Mouse (Mus musculus) olfactory bulb, adult 2 months (tissue): Measurements from ENCODE around the gene Sem1. TPM values are rescaled to one million over a fixed set of nuclear protein-coding genes. Genes with fewer than 3 reads are reported as not detected.
"Not testable (repeated sequence)": the region's sequence is repeated elsewhere in the genome, so short reads cannot be mapped to it uniquely, and the experiment has no call there.

Experiments used
- H3K27ac ChIP-seq: fragments of 200-500 bp; 2 replicates; pipeline ENCODE4 v1.5.1; 2012; ENCODE audit warnings: low read depth, low read length; ENCODE audit not compliant: insufficient read depth
- H3K4me1 ChIP-seq: fragments of 200-500 bp; 2 replicates; pipeline ENCODE4 v1.6.1; 2012; ENCODE audit warnings: low read length; ENCODE audit not compliant: control insufficient read depth, insufficient read depth
- H3K4me3 ChIP-seq: fragments of 200-500 bp; 2 replicates; pipeline ENCODE4 v1.5.1; 2012; ENCODE audit warnings: mild to moderate bottlenecking, low read depth, low read length, moderate library complexity; ENCODE audit not compliant: insufficient read depth
- CTCF ChIP-seq: fragments of 200-500 bp; IDR thresholded peaks from 2 replicates; pipeline ENCODE4 v1.5.1; 2012; ENCODE audit warnings: low read depth, mild to moderate bottlenecking, low read length, moderate library complexity; ENCODE audit not compliant: insufficient read depth
- POLR2A ChIP-seq: fragments of 200-500 bp; IDR thresholded peaks from 2 replicates; pipeline ENCODE4 v1.6.1; 2012; ENCODE audit warnings: mild to moderate bottlenecking, low read depth, low read length, moderate library complexity; ENCODE audit not compliant: insufficient read depth
- WGBS: fragments of 180-500 bp; shearing (Covaris S2); methylation state at CpG from one replicate; pipeline ENCODE4 v1.1.7; 2018; 5-methylcytosine and 5-hydroxymethylcytosine counted together
- polyA plus RNA-seq: library from polyadenylated mRNA; stranded (reverse); fragments of >200 nt; gene quantifications from 2 replicates; pipeline ENCODE4 v1.2.4, GENCODE M21; 2012; ENCODE audit warnings: low replicate concordance; ENCODE audit not compliant: missing spikeins, insufficient read depth, insufficient read length

Gene Sem1
- polyA plus RNA-seq, 1 experiment: 350 TPM

DNA sequence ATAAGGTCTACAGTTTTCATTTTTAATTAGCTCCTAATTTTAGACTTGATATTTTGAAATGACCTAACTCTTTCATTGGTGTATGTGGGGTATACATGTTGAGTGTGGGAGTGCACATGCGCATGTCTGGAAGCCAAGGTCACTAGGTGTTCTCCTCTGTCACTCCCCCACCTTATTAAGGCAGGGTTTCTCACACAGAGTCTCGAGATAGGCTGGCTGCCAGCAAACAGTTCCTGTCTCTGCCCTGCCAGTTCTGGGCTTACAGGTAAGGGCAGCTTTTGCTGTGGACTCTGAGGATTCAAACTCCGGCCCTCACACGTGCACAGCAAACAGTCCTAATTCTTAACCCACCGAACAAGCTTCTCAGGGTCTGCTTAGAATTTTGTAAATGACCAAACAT, 14.8 kb downstream of the Sem1 start:
- Histone ChIP-seq H3K27ac (no peak overlapping the region), H3K4me3 (no peak overlapping the region), H3K4me1 (peaks cover 8% of the 10 kb centered on the region)
- TF ChIP-seq CTCF: no peak
- no peak for TF ChIP-seq POLR2A
- 86% methylated on average over 5 of the region's 5 CpGs for WGBS

DNA sequence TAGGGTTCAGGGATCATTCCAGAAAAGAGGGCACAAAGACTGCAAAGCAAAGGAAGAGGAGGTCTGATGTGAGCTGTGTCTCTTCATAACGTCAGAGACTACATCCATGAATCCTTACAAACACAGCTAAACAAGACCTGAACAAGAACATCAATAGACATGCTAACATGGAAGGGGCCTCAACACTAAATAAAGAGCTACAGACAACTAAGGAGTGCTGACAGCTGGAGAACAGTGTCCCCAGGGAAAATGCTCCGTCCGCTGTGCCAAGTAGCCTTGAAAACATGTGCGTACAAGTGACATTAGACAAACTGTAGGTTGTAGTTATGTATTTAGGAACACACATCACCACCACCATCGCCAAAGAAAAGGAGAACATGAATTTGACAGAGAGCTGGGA, 15.7 kb downstream of the Sem1 start:
- WGBS: 76% methylated on average over 5 of the region's 5 CpGs

GRCm38 (mm10) chr6:6557647-6558046, 20.8 kb downstream of the Sem1 start:
- H3K4me3 ChIP-seq: no peak overlapping the region
- H3K4me1 ChIP-seq: peaks cover 3% of the 10 kb centered on the region
- TF ChIP-seq POLR2A: no peak
- no peak for TF ChIP-seq CTCF
- 97% methylated on average over 1 of the region's 1 CpGs for WGBS
- H3K27ac ChIP-seq: no peak overlapping the region

More for the DNA sequence above, 15.7 kb downstream of the Sem1 start:
- TF ChIP-seq CTCF: no peak
- no peak for TF ChIP-seq POLR2A
- Histone ChIP-seq H3K4me3 (no peak overlapping the region), H3K4me1 (peaks cover 5% of the 10 kb centered on the region), H3K27ac (no peak overlapping the region)

DNA sequence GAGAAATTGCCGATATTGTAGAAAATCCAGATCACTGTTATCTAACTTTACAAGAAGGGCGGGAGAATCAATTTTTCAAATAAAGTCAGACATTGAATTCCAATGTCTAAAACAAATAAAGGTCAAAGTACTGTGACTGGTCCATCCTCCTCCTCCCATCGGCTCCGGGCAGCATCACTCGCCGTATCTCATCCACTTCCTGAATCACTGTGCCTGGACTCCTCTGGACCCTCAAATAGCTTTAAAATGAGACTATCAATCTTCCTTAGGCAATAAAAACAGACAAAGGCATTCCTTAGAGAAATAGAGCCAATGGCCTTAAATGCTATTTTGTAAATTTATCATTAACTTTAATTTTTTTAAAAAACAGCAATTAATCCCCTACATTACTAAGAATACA, 26.5 kb downstream of the Sem1 start:
- H3K4me1 ChIP-seq: no peaks in the 10 kb centered on the region
- no peak overlapping the region for H3K4me3 ChIP-seq
- no peak overlapping the region for H3K27ac ChIP-seq
- 97% methylated on average over 6 of the region's 6 CpGs for WGBS
- TF ChIP-seq CTCF (no peak), POLR2A (no peak)

DNA sequence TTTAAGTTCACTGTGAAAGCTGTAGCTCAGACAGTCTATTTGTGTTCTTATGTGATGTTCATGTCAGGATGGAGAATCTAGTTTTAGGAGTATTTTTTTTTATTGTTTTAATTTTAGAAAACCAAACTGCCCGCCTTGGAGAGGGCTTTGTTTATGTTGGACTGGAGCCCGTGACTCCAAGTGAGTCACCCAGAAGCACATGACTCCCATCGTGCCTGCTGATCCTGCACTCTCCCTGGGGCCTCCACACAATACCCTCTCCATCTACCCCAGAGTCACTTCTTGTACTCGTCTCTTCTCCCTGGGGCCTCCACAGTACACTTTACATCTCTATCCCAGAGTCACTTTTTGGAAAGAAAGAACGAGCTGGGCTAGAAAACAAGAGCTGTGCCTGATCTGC, 30.5 kb downstream of the Sem1 start:
- TF ChIP-seq CTCF (no peak), POLR2A (no peak)
- Histone ChIP-seq H3K27ac (no peak overlapping the region), H3K4me3 (no peak overlapping the region), H3K4me1 (no peaks in the 10 kb centered on the region)
- WGBS: 33% methylated on average over 5 of the region's 5 CpGs

GRCm38 (mm10) chr6:6544255-6544645, 34.2 kb downstream of the Sem1 start:
- Histone ChIP-seq H3K4me3 (no peak overlapping the region), H3K27ac (no peak overlapping the region), H3K4me1 (no peaks in the 10 kb centered on the region)
- 44% methylated on average over 4 of the region's 4 CpGs for WGBS
- no peak for TF ChIP-seq CTCF
- no peak for TF ChIP-seq POLR2A

- Histone ChIP-seq H3K4me3 (no peak overlapping the region), H3K4me1 (no peaks in the 10 kb centered on the region), H3K27ac (no peak overlapping the region)
- TF ChIP-seq POLR2A (no peak), CTCF (no peak)
- WGBS: 72% methylated on average over 9 of the region's 9 CpGs
Observed at GRCm38 (mm10) chr6:6543606-6544254, 34.7 kb downstream of the Sem1 start.

GRCm38 (mm10) chr6:6542133-6542532, 36.3 kb downstream of the Sem1 start:
- no peaks in the 10 kb centered on the region for H3K4me1 ChIP-seq
- TF ChIP-seq CTCF (no peak), POLR2A (no peak)
- H3K27ac ChIP-seq: no peak overlapping the region
- H3K4me3 ChIP-seq: no peak overlapping the region

DNA sequence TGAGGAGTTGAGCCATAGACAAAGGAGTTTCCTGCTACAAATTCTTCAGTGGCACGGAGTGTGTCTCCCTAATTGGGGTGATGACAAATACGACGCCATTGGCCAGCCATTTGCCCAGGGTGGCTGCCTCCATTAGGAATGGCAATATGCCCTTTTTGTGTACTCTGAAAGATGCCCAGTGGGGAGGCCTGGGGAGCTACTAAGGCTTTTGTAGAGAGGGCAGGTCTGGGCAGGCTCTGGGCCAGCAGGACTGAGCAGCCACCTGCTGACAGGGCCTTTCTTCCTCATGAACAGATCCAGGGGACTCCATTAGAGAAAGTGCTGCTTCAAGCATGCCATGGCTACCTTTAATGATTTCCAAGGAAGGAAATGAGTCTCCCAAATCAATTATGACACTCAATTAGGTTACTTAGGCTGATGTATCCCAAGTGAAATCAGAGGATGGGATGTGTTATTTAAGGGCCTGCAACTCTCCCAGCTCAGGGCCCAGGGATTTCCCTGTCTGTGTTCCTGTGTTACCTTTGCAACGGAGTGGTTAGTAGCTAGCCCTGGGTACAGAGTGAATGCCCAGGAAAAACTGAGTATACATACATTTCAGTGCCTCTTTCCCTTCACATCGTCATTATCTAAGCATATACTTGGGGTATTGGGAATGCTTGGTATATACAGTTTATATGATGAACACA, 41.5 kb downstream of the Sem1 start:
- H3K27ac ChIP-seq: no peak overlapping the region
- TF ChIP-seq POLR2A: no peak
- TF ChIP-seq CTCF: no peak
- 61% methylated on average over 5 of the region's 5 CpGs for whole genome bisulfite sequencing
- H3K4me1 ChIP-seq: no peaks in the 10 kb centered on the region
- H3K4me3 ChIP-seq: no peak overlapping the region

DNA sequence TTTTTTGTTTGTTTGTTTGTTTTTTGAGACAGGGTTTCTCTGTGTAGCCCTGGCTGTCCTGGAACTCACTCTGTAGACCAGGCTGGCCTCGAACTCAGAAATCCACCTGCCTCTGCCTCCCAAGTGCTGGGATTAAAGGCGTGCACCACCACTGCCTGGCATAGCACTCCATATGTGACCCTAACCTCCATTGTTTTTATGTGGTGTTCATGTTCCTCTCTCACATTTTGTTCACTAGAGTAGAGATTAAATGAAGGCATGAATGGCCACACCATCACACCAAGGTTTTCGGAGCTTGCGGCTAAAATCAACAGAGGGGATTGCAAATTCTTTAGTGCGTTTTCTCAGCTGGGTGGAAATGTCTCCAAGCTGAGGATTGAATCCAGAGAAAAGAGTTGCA, 42.1 kb downstream of the Sem1 start:
- not testable (repeated sequence) for H3K4me1 ChIP-seq, H3K4me3 ChIP-seq, H3K27ac ChIP-seq
- WGBS: 80% methylated on average over 5 of the region's 5 CpGs
